Mouse (Mus musculus): ENCODE measurements at regions not wholly inside any gene's neighbourhood (a gene's known extent, or its start where the extent isn't known, plus 50 kb on each side); places are given as distances from the start of the nearest gene placed in this dataset.

GRCm38 (mm10) chr7:145112146-145112830 lies 95.6 kb downstream of the 1810010D01Rik start:
- no peaks in the 10 kb centered on the region for H3K36me3 ChIP-seq
- H3K4me1 ChIP-seq: peaks cover 14% of the 10 kb centered on the region
- H3K9me3 ChIP-seq (replicated peaks): no peaks in the 10 kb centered on the region
- no peak overlapping the region; the same call in 1 of the 2 replicates for H3K27ac ChIP-seq (replicated peaks)
- no peaks in the 10 kb centered on the region; the same call in 1 of the 2 replicates for H3K27me3 ChIP-seq (replicated peaks)
- no peak overlapping the region for H3K4me3 ChIP-seq (replicated peaks)
- no peak overlapping the region for H3K9ac ChIP-seq (replicated peaks)
- ATAC-seq (ENCODE audit: low FRiP score): no peak
- peak overlapping the region; percentile 39; the same call in 1 of the 2 replicates for H3K4me2 ChIP-seq

GRCm38 (mm10) chr7:145111252-145112131 lies 96.4 kb downstream of the 1810010D01Rik start:
- no peaks in the 10 kb centered on the region for H3K36me3 ChIP-seq
- no peak overlapping the region for H3K9ac ChIP-seq (replicated peaks)
- peak; percentile 53 for ATAC-seq (ENCODE audit: low FRiP score)
- H3K4me1 ChIP-seq: peaks cover 14% of the 10 kb centered on the region
- peak overlapping the region; percentile 39 for H3K4me2 ChIP-seq
- no peaks in the 10 kb centered on the region for H3K9me3 ChIP-seq (replicated peaks)
- no peak overlapping the region for H3K4me3 ChIP-seq (replicated peaks)
- 38% methylated on average over 20 of the region's 20 CpGs for WGBS
- peak overlapping the region; percentile 71 for H3K27ac ChIP-seq (replicated peaks)
- no peaks in the 10 kb centered on the region; the same call in 1 of the 2 replicates for H3K27me3 ChIP-seq (replicated peaks)

DNA sequence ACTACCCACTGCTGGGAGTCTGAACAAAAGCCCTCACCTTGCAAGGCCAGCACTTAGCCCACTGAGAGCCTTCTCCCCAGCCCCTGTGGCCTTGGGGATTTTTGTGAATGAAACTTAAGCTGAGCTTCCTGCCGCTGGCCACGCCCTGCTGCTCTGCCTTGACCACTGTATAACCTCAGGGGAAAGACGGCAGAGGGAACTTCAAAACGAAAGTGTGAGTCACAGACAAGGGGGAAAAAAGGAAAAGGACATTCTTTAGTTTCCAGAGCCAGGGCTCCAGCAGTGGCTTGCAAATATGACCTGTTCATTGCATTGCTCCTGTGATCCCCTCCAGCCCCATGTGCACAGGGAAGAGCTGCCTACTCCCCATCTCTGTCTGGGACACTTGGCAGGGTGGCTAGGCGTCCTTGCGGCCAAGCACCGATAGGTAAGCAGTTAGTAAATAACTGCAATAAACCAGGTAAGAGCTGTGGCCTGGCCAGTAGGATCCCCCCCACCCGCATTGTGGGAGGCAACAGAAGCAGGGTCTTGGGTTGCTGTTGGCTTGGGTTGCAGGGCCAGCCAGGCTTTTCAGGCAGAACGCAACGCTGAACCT lies 97.2 kb downstream of the 1810010D01Rik start:
- Histone ChIP-seq H3K4me1 (peaks cover 14% of the 10 kb centered on the region), H3K4me2 (peak overlapping the region; percentile 39), H3K9me3 (replicated peaks) (no peaks in the 10 kb centered on the region), H3K9ac (replicated peaks) (no peak overlapping the region), H3K27ac (replicated peaks) (peak overlapping the region; percentile 71), H3K4me3 (replicated peaks) (no peak overlapping the region), H3K36me3 (no peaks in the 10 kb centered on the region), H3K27me3 (replicated peaks) (no peaks in the 10 kb centered on the region; the same call in 1 of the 2 replicates)
- no peak for ATAC-seq (ENCODE audit: low FRiP score)
- 47% methylated on average over 10 of the region's 10 CpGs for WGBS

- no peak for ATAC-seq (ENCODE audit: low FRiP score)
- Histone ChIP-seq H3K9ac (replicated peaks) (no peak overlapping the region), H3K27me3 (replicated peaks) (no peaks in the 10 kb centered on the region; the same call in 1 of the 2 replicates), H3K36me3 (no peaks in the 10 kb centered on the region), H3K9me3 (replicated peaks) (no peaks in the 10 kb centered on the region), H3K27ac (replicated peaks) (no peak overlapping the region), H3K4me2 (no peak overlapping the region), H3K4me3 (replicated peaks) (no peak overlapping the region), H3K4me1 (peaks cover 14% of the 10 kb centered on the region)
- WGBS: 78% methylated on average over 3 of the region's 3 CpGs
Measured at GRCm38 (mm10) chr7:145110028-145110427, 97.9 kb downstream of the 1810010D01Rik start.

- no peak overlapping the region for H3K9ac ChIP-seq (replicated peaks)
- WGBS: 91% methylated on average over 4 of the region's 4 CpGs
- no peak for ATAC-seq (ENCODE audit: low FRiP score)
Measured at GRCm38 (mm10) chr7:145109471-145109870, 98.4 kb downstream of the 1810010D01Rik start.

GRCm38 (mm10) chr7:145108994-145109393 lies 98.9 kb downstream of the 1810010D01Rik start:
- H3K4me1 ChIP-seq: peaks cover 14% of the 10 kb centered on the region
- no peak overlapping the region for H3K4me3 ChIP-seq (replicated peaks)
- H3K9ac ChIP-seq (replicated peaks): no peak overlapping the region
- no peak overlapping the region for H3K4me2 ChIP-seq
- ATAC-seq (ENCODE audit: low FRiP score): no peak
- H3K9me3 ChIP-seq (replicated peaks): no peaks in the 10 kb centered on the region
- whole genome bisulfite sequencing: 96% methylated on average over 3 of the region's 3 CpGs
- no peaks in the 10 kb centered on the region; the same call in 1 of the 2 replicates for H3K27me3 ChIP-seq (replicated peaks)
- H3K36me3 ChIP-seq: no peaks in the 10 kb centered on the region
- H3K27ac ChIP-seq (replicated peaks): no peak overlapping the region

More at GRCm38 (mm10) chr7:145109471-145109870, 98.4 kb downstream of the 1810010D01Rik start:
- Histone ChIP-seq H3K4me1 (peaks cover 14% of the 10 kb centered on the region), H3K27me3 (replicated peaks) (no peaks in the 10 kb centered on the region; the same call in 1 of the 2 replicates), H3K9me3 (replicated peaks) (no peaks in the 10 kb centered on the region), H3K27ac (replicated peaks) (no peak overlapping the region), H3K4me3 (replicated peaks) (no peak overlapping the region), H3K36me3 (no peaks in the 10 kb centered on the region), H3K4me2 (no peak overlapping the region)

DNA sequence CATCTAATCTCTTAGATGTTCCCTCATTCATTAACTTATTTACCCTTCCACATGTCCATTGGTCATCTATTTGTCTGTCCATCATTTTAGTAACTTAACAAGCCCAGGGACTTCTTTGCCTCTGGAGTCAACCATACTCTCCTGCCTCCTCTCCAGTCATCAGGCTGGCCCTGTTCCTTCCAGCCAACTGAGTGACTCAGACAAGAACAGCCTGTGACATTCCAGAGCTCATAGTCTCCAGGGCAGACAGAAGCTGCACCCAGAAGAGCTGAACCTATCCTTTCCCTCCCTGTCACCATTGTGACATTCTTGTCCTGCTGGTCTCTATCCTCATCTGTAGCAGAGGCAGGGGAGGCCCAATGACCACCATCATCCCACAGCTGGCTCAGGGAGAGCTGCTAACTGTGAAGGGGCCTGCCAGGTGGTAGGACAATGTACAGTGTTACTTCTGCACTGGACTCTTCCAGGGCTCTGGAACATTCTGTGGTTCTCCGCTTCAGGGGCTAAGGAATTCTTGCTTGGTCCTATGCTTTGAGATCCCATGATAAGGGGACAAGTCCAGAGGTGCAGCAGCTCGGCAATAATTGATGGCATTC lies 100.2 kb downstream of the 1810010D01Rik start:
- 98% methylated on average over 2 of the region's 2 CpGs for WGBS
- Histone ChIP-seq H3K9me3 (replicated peaks) (no peaks in the 10 kb centered on the region), H3K9ac (replicated peaks) (no peak overlapping the region)

DNA sequence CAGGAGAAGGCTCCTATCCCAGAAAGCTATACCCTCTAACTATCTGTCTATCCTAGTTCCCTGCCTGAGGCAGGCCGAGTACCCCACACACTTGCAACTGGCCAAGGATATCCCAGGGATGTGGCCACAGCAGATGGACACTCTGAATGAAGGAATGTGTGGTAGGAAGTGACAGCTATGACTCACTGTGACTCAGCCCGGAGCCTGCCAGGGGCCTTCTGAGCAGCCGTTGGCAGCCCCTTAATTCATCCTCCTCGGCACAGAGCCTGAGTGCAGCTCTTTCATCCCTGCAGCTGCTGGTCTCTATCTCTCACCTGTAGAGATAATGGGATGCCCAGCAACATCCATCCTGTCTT lies 101.4 kb downstream of the 1810010D01Rik start:
- no peak for ATAC-seq (ENCODE audit: low FRiP score)
- WGBS: 67% methylated on average over 4 of the region's 4 CpGs
- Histone ChIP-seq H3K4me3 (replicated peaks) (no peak overlapping the region), H3K27me3 (replicated peaks) (no peaks in the 10 kb centered on the region), H3K9me3 (replicated peaks) (no peaks in the 10 kb centered on the region), H3K27ac (replicated peaks) (no peak overlapping the region), H3K4me1 (peaks cover 11% of the 10 kb centered on the region), H3K9ac (replicated peaks) (no peak overlapping the region), H3K4me2 (no peak overlapping the region), H3K36me3 (no peaks in the 10 kb centered on the region)

More for the DNA sequence above, 100.2 kb downstream of the 1810010D01Rik start:
- Histone ChIP-seq H3K27ac (replicated peaks) (no peak overlapping the region), H3K36me3 (no peaks in the 10 kb centered on the region), H3K4me1 (peaks cover 14% of the 10 kb centered on the region), H3K27me3 (replicated peaks) (no peaks in the 10 kb centered on the region), H3K4me3 (replicated peaks) (no peak overlapping the region), H3K4me2 (no peak overlapping the region)
- ATAC-seq (ENCODE audit: low FRiP score): no peak

DNA sequence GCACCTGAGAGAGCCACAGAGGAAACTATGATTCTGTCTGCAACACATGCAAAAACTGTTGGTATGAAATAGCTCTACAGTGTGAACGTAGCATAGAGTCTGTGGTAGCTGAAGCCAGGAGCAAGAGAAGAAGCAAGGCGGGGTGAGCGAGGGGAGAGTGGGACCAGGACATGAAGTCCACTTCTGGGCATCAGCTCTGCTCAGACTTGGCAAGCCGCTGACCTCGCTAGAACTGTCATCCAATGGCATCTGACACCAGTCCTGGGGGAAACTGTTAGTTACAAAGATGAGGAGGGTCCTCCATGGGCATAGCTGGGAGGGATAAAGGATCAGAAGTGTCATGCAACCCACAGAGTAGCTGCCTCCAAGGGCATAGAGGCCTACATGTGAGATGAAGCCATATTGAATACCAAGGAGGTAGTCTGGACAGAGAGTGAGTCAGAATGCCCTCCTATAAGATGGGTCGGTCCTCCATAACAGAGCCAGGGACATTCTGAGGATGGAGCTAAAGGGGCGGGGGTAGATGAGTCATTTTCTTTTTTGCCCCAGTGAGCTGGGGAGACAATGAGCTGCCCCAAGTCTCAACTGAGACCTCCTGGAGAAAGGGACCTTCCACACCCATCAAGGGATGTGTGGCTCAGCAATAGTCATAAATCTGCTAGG lies 102.0 kb downstream of the 1810010D01Rik start:
- no peak overlapping the region for H3K27ac ChIP-seq (replicated peaks)
- no peaks in the 10 kb centered on the region for H3K27me3 ChIP-seq (replicated peaks)
- no peaks in the 10 kb centered on the region for H3K36me3 ChIP-seq
- H3K4me1 ChIP-seq: peaks cover 6% of the 10 kb centered on the region
- no peaks in the 10 kb centered on the region for H3K9me3 ChIP-seq (replicated peaks)
- 93% methylated on average over 7 of the region's 7 CpGs for WGBS
- no peak overlapping the region for H3K4me2 ChIP-seq
- no peak overlapping the region for H3K9ac ChIP-seq (replicated peaks)
- ATAC-seq (ENCODE audit: low FRiP score): no peak
- no peak overlapping the region for H3K4me3 ChIP-seq (replicated peaks)

GRCm38 (mm10) chr7:145102692-145103091 lies 105.2 kb downstream of the 1810010D01Rik start:
- H3K27ac ChIP-seq (replicated peaks): no peak overlapping the region
- no peaks in the 10 kb centered on the region for H3K9me3 ChIP-seq (replicated peaks)
- 80% methylated on average over 5 of the region's 5 CpGs for WGBS
- no peaks in the 10 kb centered on the region for H3K27me3 ChIP-seq (replicated peaks)
- H3K4me1 ChIP-seq: no peaks in the 10 kb centered on the region; the same call in 1 of the 2 replicates
- H3K9ac ChIP-seq (replicated peaks): no peak overlapping the region
- H3K4me3 ChIP-seq (replicated peaks): no peak overlapping the region
- no peak overlapping the region for H3K4me2 ChIP-seq
- no peaks in the 10 kb centered on the region for H3K36me3 ChIP-seq
- no peak for ATAC-seq (ENCODE audit: low FRiP score)

- Histone ChIP-seq H3K36me3 (no peaks in the 10 kb centered on the region), H3K4me3 (replicated peaks) (no peak overlapping the region), H3K9me3 (replicated peaks) (no peaks in the 10 kb centered on the region), H3K27me3 (replicated peaks) (no peaks in the 10 kb centered on the region), H3K4me2 (no peak overlapping the region), H3K9ac (replicated peaks) (no peak overlapping the region), H3K4me1 (no peaks in the 10 kb centered on the region; the same call in 1 of the 2 replicates), H3K27ac (replicated peaks) (no peak overlapping the region)
- no peak for ATAC-seq (ENCODE audit: low FRiP score)
- 74% methylated on average over 6 of the region's 6 CpGs for WGBS
Measured at GRCm38 (mm10) chr7:145102216-145102615, 105.7 kb downstream of the 1810010D01Rik start.

Data from neural tube, embryonic 15.5 days (tissue).